Mouse (Mus musculus): Measurements from ENCODE around the gene Aldh9a1. TPM values are rescaled to one million over a fixed set of nuclear protein-coding genes. Genes with fewer than 3 reads are reported as not detected.

The Aldh9a1 gene
- polyA plus RNA-seq, 1 experiment from 2014 or later, result 33.2 TPM

DNA sequence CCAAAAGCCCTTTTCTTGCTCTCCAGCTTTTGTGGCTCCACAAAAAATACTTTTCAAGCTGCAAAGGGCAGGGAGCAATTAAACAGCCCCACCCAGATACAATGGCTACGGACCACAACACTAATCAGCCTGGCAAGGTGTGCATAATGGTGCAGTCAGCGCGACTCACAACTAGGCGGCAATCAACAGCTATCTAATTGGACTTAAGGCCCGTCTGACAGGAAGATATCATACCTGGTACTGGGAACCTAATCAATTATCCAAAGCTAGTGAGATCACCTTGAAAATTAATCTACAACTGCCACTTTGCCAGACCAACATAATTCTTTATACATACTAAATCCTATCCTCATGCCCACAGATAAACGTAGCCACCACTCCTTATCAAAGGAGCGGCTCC lies 32.5 kb downstream of the Aldh9a1 start:
- no peaks in the 10 kb centered on the region for H3K4me1 ChIP-seq (ENCODE audit: insufficient read depth, low read depth, low read length)
- no peak overlapping the region for H3K4me3 ChIP-seq (ENCODE audit: low read depth, low read length)
- no peaks in the 10 kb centered on the region for H3K9me3 ChIP-seq (ENCODE audit: low read length)
- 86% methylated on average over 7 of the region's 7 CpGs for WGBS
- DNase-seq (ENCODE audit: low spot score) (no peak), ATAC-seq (no peak)
- no peaks in the 10 kb centered on the region; the same call in 1 of the 2 replicates for H3K36me3 ChIP-seq (ENCODE audit: insufficient read depth, low read length)
- no peaks in the 10 kb centered on the region for H3K27me3 ChIP-seq (replicated peaks; ENCODE audit: insufficient read depth, low read length)
- no peak overlapping the region for H3K27ac ChIP-seq (ENCODE audit: low read length)
- TF ChIP-seq EP300 (IDR thresholded peaks at IDR 0.05) (no peak), CTCF (IDR thresholded peaks at IDR 0.05) (no peak)
- H3K4me2 ChIP-seq (replicated peaks; ENCODE audit: low read depth, low read length), result no peak overlapping the region
- no peak overlapping the region for H3K9ac ChIP-seq (replicated peaks; ENCODE audit: low read depth)

DNA sequence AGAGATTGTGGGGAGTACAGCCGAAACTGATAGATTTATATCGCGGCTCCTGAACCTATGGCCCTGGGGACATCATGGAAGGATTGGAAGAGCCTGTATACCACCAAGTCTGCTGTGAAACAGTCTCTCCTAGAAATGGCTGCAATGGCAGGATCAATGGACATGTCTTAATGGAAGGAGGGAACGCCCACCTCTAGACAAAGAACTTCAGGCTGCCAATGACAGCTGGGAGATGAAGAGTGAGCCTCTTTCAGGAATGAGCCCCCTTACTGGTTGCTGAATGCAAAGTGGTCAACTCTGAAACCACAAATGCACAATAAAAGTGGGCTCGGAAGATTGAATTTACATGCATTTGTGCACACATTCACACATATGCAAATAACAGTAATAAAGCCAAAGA lies 33.0 kb downstream of the Aldh9a1 start:
- no peak overlapping the region for H3K4me2 ChIP-seq (replicated peaks; ENCODE audit: low read depth, low read length)
- no peak overlapping the region for H3K4me3 ChIP-seq (ENCODE audit: low read depth, low read length)
- no peak overlapping the region for H3K27ac ChIP-seq (ENCODE audit: low read length)
- no peaks in the 10 kb centered on the region for H3K4me1 ChIP-seq (ENCODE audit: insufficient read depth, low read depth, low read length)
- no peaks in the 10 kb centered on the region for H3K27me3 ChIP-seq (replicated peaks; ENCODE audit: insufficient read depth, low read length)
- H3K9ac ChIP-seq (replicated peaks; ENCODE audit: low read depth), result no peak overlapping the region
- DNase-seq (ENCODE audit: low spot score) (no peak), ATAC-seq (no peak)
- TF ChIP-seq EP300 (IDR thresholded peaks at IDR 0.05), result no peak
- TF ChIP-seq CTCF (IDR thresholded peaks at IDR 0.05), result no peak
- WGBS, result 93% methylated on average over 5 of the region's 5 CpGs
- H3K9me3 ChIP-seq (ENCODE audit: low read length), result no peaks in the 10 kb centered on the region
- H3K36me3 ChIP-seq (ENCODE audit: insufficient read depth, low read length), result no peaks in the 10 kb centered on the region; the same call in 1 of the 2 replicates

- H3K27me3 ChIP-seq (replicated peaks; ENCODE audit: insufficient read depth, low read length), result no peaks in the 10 kb centered on the region
These were observed 33.4 kb downstream of the Aldh9a1 start for GRCm38 (mm10) chr1:167383178-167383577.

GRCm38 (mm10) chr1:167384156-167384555 lies 34.4 kb downstream of the Aldh9a1 start:
- no peak overlapping the region for H3K9ac ChIP-seq (replicated peaks; ENCODE audit: low read depth)
- WGBS, result 56% methylated on average over 3 of the region's 3 CpGs

More at GRCm38 (mm10) chr1:167383178-167383577, 33.4 kb downstream of the Aldh9a1 start:
- H3K27ac ChIP-seq (ENCODE audit: low read length), result no peak overlapping the region
- 88% methylated on average over 5 of the region's 5 CpGs for WGBS
- TF ChIP-seq EP300 (IDR thresholded peaks at IDR 0.05) (no peak), CTCF (IDR thresholded peaks at IDR 0.05) (no peak)
- H3K9me3 ChIP-seq (ENCODE audit: low read length), result no peaks in the 10 kb centered on the region
- no peaks in the 10 kb centered on the region for H3K4me1 ChIP-seq (ENCODE audit: insufficient read depth, low read depth, low read length)
- ATAC-seq (no peak), DNase-seq (ENCODE audit: low spot score) (no peak)
- no peaks in the 10 kb centered on the region; the same call in 1 of the 2 replicates for H3K36me3 ChIP-seq (ENCODE audit: insufficient read depth, low read length)
- H3K4me3 ChIP-seq (ENCODE audit: low read depth, low read length), result no peak overlapping the region
- H3K4me2 ChIP-seq (replicated peaks; ENCODE audit: low read depth, low read length), result no peak overlapping the region
- no peak overlapping the region for H3K9ac ChIP-seq (replicated peaks; ENCODE audit: low read depth)

DNA sequence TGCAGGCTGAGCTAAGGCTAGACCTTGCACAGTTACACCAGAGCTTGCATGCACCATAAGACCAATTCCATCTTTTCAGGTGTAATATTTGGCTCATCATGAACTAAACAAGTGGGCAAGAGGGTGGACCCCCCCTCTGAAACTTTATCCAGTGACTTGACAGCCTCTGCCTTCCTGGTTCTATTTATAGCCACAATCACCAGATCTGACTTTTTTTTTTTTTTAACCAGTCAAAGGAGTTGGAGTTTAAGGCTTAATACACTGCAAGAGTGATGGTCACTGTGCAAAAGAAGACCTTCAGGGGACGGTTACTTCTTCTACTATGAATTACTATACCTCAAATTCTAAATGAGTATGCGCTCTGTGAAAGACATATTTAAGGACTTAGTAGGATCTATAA lies 35.4 kb downstream of the Aldh9a1 start:
- H3K36me3 ChIP-seq (ENCODE audit: insufficient read depth, low read length), result no peaks in the 10 kb centered on the region
- DNase-seq (ENCODE audit: low spot score) (no peak), ATAC-seq (no peak)
- 94% methylated on average over 2 of the region's 2 CpGs for WGBS
- no peak overlapping the region for H3K9ac ChIP-seq (replicated peaks; ENCODE audit: low read depth)
- no peak overlapping the region for H3K4me2 ChIP-seq (replicated peaks; ENCODE audit: low read depth, low read length)
- H3K9me3 ChIP-seq (ENCODE audit: low read length), result no peaks in the 10 kb centered on the region
- no peak overlapping the region for H3K27ac ChIP-seq (ENCODE audit: low read length)
- TF ChIP-seq CTCF (IDR thresholded peaks at IDR 0.05), result no peak
- TF ChIP-seq EP300 (IDR thresholded peaks at IDR 0.05), result no peak
- no peaks in the 10 kb centered on the region for H3K27me3 ChIP-seq (replicated peaks; ENCODE audit: insufficient read depth, low read length)
- H3K4me1 ChIP-seq (ENCODE audit: insufficient read depth, low read depth, low read length), result no peaks in the 10 kb centered on the region
- no peak overlapping the region for H3K4me3 ChIP-seq (ENCODE audit: low read depth, low read length)

More at GRCm38 (mm10) chr1:167384156-167384555, 34.4 kb downstream of the Aldh9a1 start:
- ATAC-seq (no peak), DNase-seq (ENCODE audit: low spot score) (no peak)
- H3K4me3 ChIP-seq (ENCODE audit: low read depth, low read length), result no peak overlapping the region
- H3K9me3 ChIP-seq (ENCODE audit: low read length), result no peaks in the 10 kb centered on the region
- TF ChIP-seq EP300 (IDR thresholded peaks at IDR 0.05) (no peak), CTCF (IDR thresholded peaks at IDR 0.05) (no peak)
- H3K36me3 ChIP-seq (ENCODE audit: insufficient read depth, low read length), result no peaks in the 10 kb centered on the region
- no peaks in the 10 kb centered on the region for H3K27me3 ChIP-seq (replicated peaks; ENCODE audit: insufficient read depth, low read length)
- no peak overlapping the region for H3K27ac ChIP-seq (ENCODE audit: low read length)
- no peak overlapping the region for H3K4me2 ChIP-seq (replicated peaks; ENCODE audit: low read depth, low read length)
- no peaks in the 10 kb centered on the region for H3K4me1 ChIP-seq (ENCODE audit: insufficient read depth, low read depth, low read length)

DNA sequence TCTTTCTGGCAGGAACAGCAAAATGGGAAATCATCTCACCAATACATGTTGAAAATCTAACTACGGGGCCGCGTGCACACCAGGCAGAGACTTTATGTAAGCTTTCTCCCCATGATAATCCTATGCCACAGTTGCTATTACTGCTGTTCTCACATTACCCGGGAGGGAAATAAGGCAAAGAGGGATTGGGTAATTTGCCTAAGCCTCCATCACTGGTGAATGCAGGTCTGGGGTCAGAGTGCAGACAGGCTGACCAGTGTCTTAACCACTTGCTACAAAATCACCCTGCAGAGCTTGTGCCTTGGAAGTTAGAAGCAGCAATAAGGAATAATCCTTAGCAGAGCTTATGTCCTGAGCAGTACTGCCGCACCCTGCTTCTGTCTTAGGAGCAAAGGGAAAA lies 35.8 kb downstream of the Aldh9a1 start:
- H3K9me3 ChIP-seq (ENCODE audit: low read length), result no peaks in the 10 kb centered on the region
- H3K27me3 ChIP-seq (replicated peaks; ENCODE audit: insufficient read depth, low read length), result no peaks in the 10 kb centered on the region
- no peak for ATAC-seq
- H3K9ac ChIP-seq (replicated peaks; ENCODE audit: low read depth), result no peak overlapping the region
- no peak overlapping the region for H3K27ac ChIP-seq (ENCODE audit: low read length)
- H3K4me3 ChIP-seq (ENCODE audit: low read depth, low read length), result no peak overlapping the region
- H3K4me1 ChIP-seq (ENCODE audit: insufficient read depth, low read depth, low read length), result no peaks in the 10 kb centered on the region
- TF ChIP-seq EP300 (IDR thresholded peaks at IDR 0.05), result no peak
- no peak for TF ChIP-seq CTCF (IDR thresholded peaks at IDR 0.05)
- no peak for DNase-seq (ENCODE audit: low spot score)
- 74% methylated on average over 5 of the region's 5 CpGs for WGBS
- H3K4me2 ChIP-seq (replicated peaks; ENCODE audit: low read depth, low read length), result no peak overlapping the region
- no peaks in the 10 kb centered on the region for H3K36me3 ChIP-seq (ENCODE audit: insufficient read depth, low read length)

GRCm38 (mm10) chr1:167386466-167386865 lies 36.7 kb downstream of the Aldh9a1 start:
- Histone ChIP-seq H3K4me1 (ENCODE audit: insufficient read depth, low read depth, low read length) (no peaks in the 10 kb centered on the region), H3K4me2 (replicated peaks; ENCODE audit: low read depth, low read length) (no peak overlapping the region), H3K9ac (replicated peaks; ENCODE audit: low read depth) (no peak overlapping the region), H3K36me3 (ENCODE audit: insufficient read depth, low read length) (no peaks in the 10 kb centered on the region), H3K27ac (ENCODE audit: low read length) (no peak overlapping the region), H3K27me3 (replicated peaks; ENCODE audit: insufficient read depth, low read length) (no peaks in the 10 kb centered on the region), H3K9me3 (ENCODE audit: low read length) (no peaks in the 10 kb centered on the region), H3K4me3 (ENCODE audit: low read depth, low read length) (no peak overlapping the region)
- TF ChIP-seq EP300 (IDR thresholded peaks at IDR 0.05) (no peak), CTCF (IDR thresholded peaks at IDR 0.05) (no peak)
- ATAC-seq (no peak), DNase-seq (ENCODE audit: low spot score) (no peak)
- WGBS, result 59% methylated on average over 2 of the region's 2 CpGs

All from lung, postnatal 0 days (tissue).